Mouse (Mus musculus): ENCODE results near the gene Cldn22.

- TF ChIP-seq ZC3H11A (IDR thresholded peaks at IDR 0.05; ENCODE audit: borderline replicate concordance, low read depth, low read length) (no peak), CHD2 (IDR thresholded peaks at IDR 0.05; ENCODE audit: low read depth, low read length) (no peak), HCFC1 (IDR thresholded peaks at IDR 0.05; ENCODE audit: borderline replicate concordance, insufficient read depth, low read length) (no peak)
Measured at GRCm38 (mm10) chr8:47786323-47786722, 38.0 kb upstream of the Cldn22 start.

All from ES-E14 (cell line).